Mouse (Mus musculus): ENCODE data around the gene Cldn18. TPM values are rescaled to one million over a fixed set of nuclear protein-coding genes. Genes with fewer than 3 reads are reported as not detected.

Gene Cldn18
- polyA plus RNA-seq, 1 experiment from 2014 or later: 0.84 TPM

DNA sequence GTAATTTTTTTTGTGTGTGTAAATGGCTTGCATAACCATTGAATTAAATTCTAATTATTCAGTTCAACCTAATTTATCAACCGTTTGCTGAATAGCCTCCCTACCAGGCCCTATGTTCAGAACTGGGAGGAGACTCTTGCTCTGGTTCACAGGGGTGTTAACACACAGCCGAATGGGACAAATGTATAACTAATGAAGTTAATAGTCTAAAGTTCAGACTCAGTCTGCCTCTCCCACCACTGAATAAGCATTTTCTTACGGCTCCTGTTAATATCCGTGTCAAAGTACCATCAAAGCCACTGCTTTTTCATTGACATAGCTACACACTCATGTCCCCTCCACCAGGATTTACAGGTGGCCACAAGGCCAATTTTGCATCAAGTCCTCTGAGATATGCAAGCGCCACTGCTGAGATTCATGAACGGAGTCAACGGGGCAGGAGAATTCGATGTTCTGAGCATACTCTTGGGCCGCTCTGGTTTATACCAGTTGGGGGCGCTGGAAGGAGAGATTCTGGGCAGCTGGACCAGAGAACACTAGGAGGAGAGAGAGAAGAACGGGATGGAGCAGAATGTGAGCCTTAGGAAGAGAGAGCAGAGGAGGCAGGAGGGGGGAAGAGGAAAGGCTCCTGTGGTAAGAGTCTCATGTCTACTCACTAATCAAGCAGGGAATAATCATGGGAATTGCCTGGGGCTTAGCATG lies 9.5 kb downstream of the Cldn18 start:
- no peak overlapping the region for H3K27ac ChIP-seq (replicated peaks)
- 65% methylated on average over 11 of the region's 11 CpGs for WGBS

GRCm38 (mm10) chr9:99706264-99706663 lies 10.8 kb downstream of the Cldn18 start:
- Histone ChIP-seq H3K4me1 (replicated peaks) (no peaks in the 10 kb centered on the region), H3K36me3 (no peaks in the 10 kb centered on the region), H3K9ac (no peak overlapping the region), H3K27ac (replicated peaks) (no peak overlapping the region), H3K27me3 (no peaks in the 10 kb centered on the region), H3K9me3 (no peaks in the 10 kb centered on the region), H3K4me3 (no peak overlapping the region), H3K4me2 (no peak overlapping the region)
- WGBS: 95% methylated on average over 6 of the region's 6 CpGs
- ATAC-seq (ENCODE audit: low read depth): no peak

More for the DNA sequence above, 9.5 kb downstream of the Cldn18 start:
- Histone ChIP-seq H3K36me3 (no peaks in the 10 kb centered on the region), H3K4me2 (no peak overlapping the region), H3K9me3 (no peaks in the 10 kb centered on the region), H3K9ac (no peak overlapping the region), H3K4me3 (no peak overlapping the region), H3K27me3 (no peaks in the 10 kb centered on the region), H3K4me1 (replicated peaks) (no peaks in the 10 kb centered on the region)
- no peak for ATAC-seq (ENCODE audit: low read depth)

- H3K4me2 ChIP-seq: no peak overlapping the region
- WGBS: 86% methylated on average over 6 of the region's 6 CpGs
- no peaks in the 10 kb centered on the region for H3K4me1 ChIP-seq (replicated peaks)
- no peak overlapping the region for H3K27ac ChIP-seq (replicated peaks)
- H3K27me3 ChIP-seq: no peaks in the 10 kb centered on the region
- no peak overlapping the region for H3K4me3 ChIP-seq
- no peaks in the 10 kb centered on the region for H3K9me3 ChIP-seq
- ATAC-seq (ENCODE audit: low read depth): no peak
- no peak overlapping the region for H3K9ac ChIP-seq
- no peaks in the 10 kb centered on the region for H3K36me3 ChIP-seq
Measured at GRCm38 (mm10) chr9:99703711-99704110, 13.4 kb downstream of the Cldn18 start.

GRCm38 (mm10) chr9:99702215-99702614 lies 14.9 kb downstream of the Cldn18 start:
- no peak for ATAC-seq (ENCODE audit: low read depth)
- H3K36me3 ChIP-seq: no peaks in the 10 kb centered on the region
- no peak overlapping the region for H3K4me2 ChIP-seq
- no peak overlapping the region for H3K4me3 ChIP-seq
- H3K9me3 ChIP-seq: no peaks in the 10 kb centered on the region
- WGBS: 92% methylated on average over 6 of the region's 6 CpGs
- H3K27ac ChIP-seq (replicated peaks): no peak overlapping the region
- H3K27me3 ChIP-seq: no peaks in the 10 kb centered on the region
- H3K9ac ChIP-seq: no peak overlapping the region
- H3K4me1 ChIP-seq (replicated peaks): no peaks in the 10 kb centered on the region

- Histone ChIP-seq H3K4me1 (replicated peaks) (no peaks in the 10 kb centered on the region), H3K4me3 (no peak overlapping the region), H3K36me3 (no peaks in the 10 kb centered on the region), H3K9ac (no peak overlapping the region), H3K27ac (replicated peaks) (no peak overlapping the region), H3K9me3 (no peaks in the 10 kb centered on the region), H3K4me2 (no peak overlapping the region), H3K27me3 (no peaks in the 10 kb centered on the region)
- no peak for ATAC-seq (ENCODE audit: low read depth)
- WGBS: 87% methylated on average over 2 of the region's 2 CpGs
Measured at GRCm38 (mm10) chr9:99701187-99701586, 15.9 kb downstream of the Cldn18 start.

- no peak overlapping the region for H3K4me2 ChIP-seq
Measured at GRCm38 (mm10) chr9:99699752-99700389, 17.2 kb downstream of the Cldn18 start.

DNA sequence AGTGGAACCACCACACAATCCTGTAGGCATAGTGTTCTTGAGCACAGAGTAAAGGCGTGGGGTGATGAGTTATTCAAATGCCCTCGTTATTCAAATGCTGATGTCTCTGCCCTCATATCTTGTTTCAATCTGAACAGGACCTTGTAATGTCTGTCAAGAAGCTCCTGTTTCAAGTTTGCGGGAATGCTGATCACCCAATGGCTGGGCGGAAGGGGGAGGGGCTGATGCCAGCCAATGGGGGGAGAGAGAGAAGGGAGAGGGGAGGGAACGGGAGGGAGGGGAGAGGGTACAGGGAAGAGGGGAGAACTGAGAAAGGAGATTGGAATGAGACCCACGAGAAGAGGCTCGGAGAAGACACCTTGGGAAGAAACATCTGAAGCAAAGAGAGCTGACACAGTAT lies 22.1 kb downstream of the Cldn18 start:
- Histone ChIP-seq H3K9me3 (no peaks in the 10 kb centered on the region), H3K27me3 (no peaks in the 10 kb centered on the region), H3K4me2 (no peak overlapping the region), H3K4me3 (no peak overlapping the region), H3K27ac (replicated peaks) (no peak overlapping the region), H3K36me3 (no peaks in the 10 kb centered on the region), H3K9ac (no peak overlapping the region), H3K4me1 (replicated peaks) (no peaks in the 10 kb centered on the region)
- no peak for ATAC-seq (ENCODE audit: low read depth)
- WGBS: 66% methylated on average over 7 of the region's 7 CpGs

More at GRCm38 (mm10) chr9:99699752-99700389, 17.2 kb downstream of the Cldn18 start:
- Histone ChIP-seq H3K4me1 (replicated peaks) (no peaks in the 10 kb centered on the region), H3K4me3 (no peak overlapping the region), H3K9me3 (no peaks in the 10 kb centered on the region), H3K27ac (replicated peaks) (no peak overlapping the region), H3K36me3 (no peaks in the 10 kb centered on the region), H3K9ac (no peak overlapping the region), H3K27me3 (no peaks in the 10 kb centered on the region)
- ATAC-seq (ENCODE audit: low read depth): no peak
- WGBS: 87% methylated on average over 2 of the region's 2 CpGs

- no peak overlapping the region for H3K4me3 ChIP-seq
- no peak overlapping the region for H3K9ac ChIP-seq
- H3K4me2 ChIP-seq: no peak overlapping the region
- WGBS: 76% methylated on average over 7 of the region's 7 CpGs
- H3K27ac ChIP-seq (replicated peaks): no peak overlapping the region
- no peaks in the 10 kb centered on the region for H3K36me3 ChIP-seq
- no peak for ATAC-seq (ENCODE audit: low read depth)
- no peaks in the 10 kb centered on the region for H3K9me3 ChIP-seq
- 0 out of 2 replicates have a peak, but pooled peaks cover 1% of the 10 kb centered on the region for H3K4me1 ChIP-seq (replicated peaks)
- no peaks in the 10 kb centered on the region for H3K27me3 ChIP-seq
Measured at GRCm38 (mm10) chr9:99690386-99690785, 26.7 kb downstream of the Cldn18 start.

DNA sequence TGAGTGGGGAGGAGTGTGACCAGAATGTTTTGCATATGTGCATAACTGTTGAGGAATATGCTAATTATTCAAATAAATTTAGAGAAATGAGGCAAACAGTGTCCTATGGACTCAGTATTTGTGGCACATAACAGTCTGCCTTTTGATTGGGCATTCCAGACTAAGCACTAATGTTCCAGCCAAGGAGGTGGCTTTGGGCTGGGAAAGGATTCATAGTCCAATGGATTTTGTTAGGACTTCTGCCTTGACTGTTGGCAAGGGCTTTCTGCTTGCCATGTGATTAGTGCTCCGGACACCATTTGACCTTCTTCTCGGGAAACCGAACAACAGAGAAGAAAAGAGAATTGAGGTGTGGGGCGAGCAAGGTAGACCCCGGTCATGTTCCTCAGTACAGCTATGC lies 27.3 kb downstream of the Cldn18 start:
- H3K4me3 ChIP-seq: no peak overlapping the region
- no peak overlapping the region for H3K4me2 ChIP-seq
- 0 out of 2 replicates have a peak, but pooled peaks cover 7% of the 10 kb centered on the region for H3K4me1 ChIP-seq (replicated peaks)
- 88% methylated on average over 5 of the region's 5 CpGs for WGBS
- no peak overlapping the region for H3K27ac ChIP-seq (replicated peaks)
- H3K27me3 ChIP-seq: no peaks in the 10 kb centered on the region
- no peak for ATAC-seq (ENCODE audit: low read depth)
- H3K36me3 ChIP-seq: no peaks in the 10 kb centered on the region
- no peaks in the 10 kb centered on the region for H3K9me3 ChIP-seq
- no peak overlapping the region for H3K9ac ChIP-seq

DNA sequence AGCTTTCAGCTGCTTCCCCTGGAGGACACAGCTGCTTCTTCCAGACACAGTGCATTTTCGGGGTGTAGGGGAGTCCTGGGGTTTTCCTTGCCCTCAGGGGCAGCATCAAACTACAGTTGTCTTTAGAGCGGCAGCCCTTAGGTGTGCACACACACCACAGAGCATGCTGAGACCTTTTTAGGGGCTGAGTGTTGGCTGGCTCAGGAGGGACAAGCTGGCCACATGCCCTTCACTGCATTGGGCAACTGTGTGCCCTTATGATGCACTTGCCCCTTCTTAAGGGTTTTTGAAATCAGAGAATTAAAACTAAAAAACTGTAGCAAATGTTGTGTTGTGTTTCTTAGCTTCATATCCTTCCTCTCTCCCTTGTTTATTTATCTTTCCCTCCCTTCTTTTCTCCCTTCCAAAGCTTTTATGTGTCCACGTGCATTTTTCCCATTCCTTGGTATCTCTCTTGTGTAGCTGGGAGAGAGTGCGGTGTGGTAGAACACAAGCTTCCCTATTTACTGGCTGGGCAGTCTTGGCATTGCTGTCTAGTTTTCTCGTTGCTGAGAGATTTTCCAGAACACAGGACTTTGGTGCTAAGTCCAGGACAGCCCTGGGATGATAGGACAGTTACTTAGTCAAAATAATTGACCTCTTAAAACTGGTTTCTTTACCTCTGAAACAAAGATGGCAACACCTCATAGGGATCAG lies 31.4 kb downstream of the Cldn18 start:
- H3K4me3 ChIP-seq: no peak overlapping the region
- no peak for ATAC-seq (ENCODE audit: low read depth)
- H3K4me1 ChIP-seq (replicated peaks): 0 out of 2 replicates have a peak, but pooled peaks cover 11% of the 10 kb centered on the region
- H3K4me2 ChIP-seq: no peak overlapping the region
- WGBS: 78% methylated on average over 5 of the region's 5 CpGs
- H3K36me3 ChIP-seq: no peaks in the 10 kb centered on the region
- H3K9ac ChIP-seq: no peak overlapping the region
- no peaks in the 10 kb centered on the region for H3K27me3 ChIP-seq
- no peaks in the 10 kb centered on the region for H3K9me3 ChIP-seq
- no peak overlapping the region for H3K27ac ChIP-seq (replicated peaks)

DNA sequence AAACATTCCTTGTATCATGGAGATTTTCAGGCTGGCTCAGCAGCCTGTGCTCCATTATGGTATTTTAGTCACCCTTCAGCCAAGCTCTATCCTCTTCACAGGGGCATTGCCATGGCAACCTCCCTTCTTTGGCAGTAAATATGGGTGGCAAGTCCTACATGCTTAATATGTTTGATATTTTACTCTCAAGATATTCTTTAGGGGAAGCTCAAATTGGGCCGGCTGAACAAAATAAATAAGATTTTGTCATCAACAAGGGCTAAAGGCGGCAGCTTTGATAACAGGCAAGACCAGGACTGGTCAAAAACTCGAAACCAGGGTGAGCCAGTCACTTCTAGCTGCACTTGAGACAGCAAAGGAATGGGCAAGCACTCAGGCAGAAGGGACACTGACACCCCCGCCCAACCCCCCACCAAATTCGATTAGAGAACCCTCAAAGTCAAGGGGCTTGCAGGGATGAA lies 32.0 kb downstream of the Cldn18 start:
- H3K4me1 ChIP-seq (replicated peaks): 0 out of 2 replicates have a peak, but pooled peaks cover 11% of the 10 kb centered on the region
- no peak overlapping the region for H3K4me3 ChIP-seq
- H3K9ac ChIP-seq: no peak overlapping the region
- H3K36me3 ChIP-seq: no peaks in the 10 kb centered on the region
- H3K27ac ChIP-seq (replicated peaks): no peak overlapping the region
- H3K9me3 ChIP-seq: no peaks in the 10 kb centered on the region
- 72% methylated on average over 5 of the region's 5 CpGs for WGBS
- H3K27me3 ChIP-seq: no peaks in the 10 kb centered on the region
- no peak overlapping the region for H3K4me2 ChIP-seq
- no peak for ATAC-seq (ENCODE audit: low read depth)

DNA sequence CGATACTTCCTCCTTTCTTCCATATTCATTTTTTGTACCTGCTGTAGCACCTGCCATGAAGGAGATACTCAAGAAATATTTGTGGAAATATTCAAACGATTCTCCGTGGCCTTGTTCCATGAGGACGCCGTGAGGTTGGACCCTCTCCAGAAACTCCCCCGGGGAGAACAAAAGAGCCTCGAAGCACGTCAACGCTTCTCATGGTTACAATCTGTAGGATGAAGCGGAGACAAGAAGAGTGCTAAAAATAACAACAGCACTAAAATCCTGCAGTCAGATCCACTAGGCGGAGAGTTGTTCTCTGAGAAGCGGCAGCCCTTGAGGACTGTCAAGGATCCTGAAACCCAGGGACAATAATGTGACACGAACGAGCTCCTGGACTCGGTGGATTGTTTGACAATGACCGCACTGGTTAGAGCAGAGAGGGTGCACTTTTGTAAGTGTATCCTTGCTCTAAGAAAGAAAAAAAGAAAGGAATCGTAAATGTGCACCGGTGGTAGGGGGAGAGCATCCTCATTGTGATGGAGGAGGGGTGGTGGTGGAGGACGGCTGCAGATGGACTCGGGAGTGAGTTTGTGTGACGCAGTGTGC lies 35.0 kb downstream of the Cldn18 start:
- Histone ChIP-seq H3K4me2 (no peak overlapping the region), H3K4me3 (no peak overlapping the region), H3K9me3 (no peaks in the 10 kb centered on the region), H3K36me3 (no peaks in the 10 kb centered on the region), H3K27me3 (no peaks in the 10 kb centered on the region), H3K9ac (no peak overlapping the region), H3K4me1 (replicated peaks) (0 out of 2 replicates have a peak, but pooled peaks cover 11% of the 10 kb centered on the region), H3K27ac (replicated peaks) (no peak overlapping the region)
- no peak for ATAC-seq (ENCODE audit: low read depth)
- WGBS: 71% methylated on average over 21 of the region's 21 CpGs

Measured in neural tube, embryonic 13.5 days (tissue).